Mouse (Mus musculus) lung, embryonic 16.5 days (tissue): ENCODE measurements around the gene Slc5a2. TPM values are rescaled to one million over a fixed set of nuclear protein-coding genes. Genes with fewer than 3 reads are reported as not detected.

Source experiments
- ATAC-seq: fragments of 200-750 bp; cut with Nextera tagmentation; 2 replicates; pipeline ENCODE4 v1.8.0; 2017; ENCODE audit warnings: low read depth, mild to moderate bottlenecking, moderate library complexity
- H3K27ac ChIP-seq: fragments of 300-500 bp; sonication (generic); 2 replicates; pipeline ENCODE4 v1.5.1; 2014; ENCODE audit warnings: mild to moderate bottlenecking, control low read depth, low read length
- H3K27me3 ChIP-seq: fragments of 300-500 bp; sonication (generic); 2 replicates; pipeline ENCODE4 v1.6.1; 2014; ENCODE audit warnings: low read depth, low read length, mixed read lengths; ENCODE audit not compliant: control insufficient read depth, insufficient read depth
- H3K36me3 ChIP-seq: fragments of 300-500 bp; sonication (generic); 2 replicates; pipeline ENCODE4 v1.6.1; 2014; ENCODE audit warnings: low read length; ENCODE audit not compliant: control insufficient read depth, insufficient read depth
- H3K4me1 ChIP-seq: fragments of 300-500 bp; sonication (generic); replicated peaks from 2 replicates; pipeline ENCODE4 v1.6.1; 2014; ENCODE audit warnings: low read length, mixed read lengths; ENCODE audit not compliant: control insufficient read depth, insufficient read depth
- H3K4me2 ChIP-seq: fragments of 300-500 bp; sonication (generic); 2 replicates; pipeline ENCODE4 v1.6.1; 2014; ENCODE audit warnings: low read depth, low read length, control low read depth
- H3K4me3 ChIP-seq: fragments of 300-500 bp; sonication (generic); 2 replicates; pipeline ENCODE4 v1.5.1; 2014; ENCODE audit warnings: mild to moderate bottlenecking, low read length, control low read depth
- H3K9ac ChIP-seq: fragments of 300-500 bp; sonication (generic); 2 replicates; pipeline ENCODE4 v1.6.1; 2014; ENCODE audit warnings: low read length, control low read depth
- H3K9me3 ChIP-seq: fragments of 300-500 bp; sonication (generic); 2 replicates; pipeline ENCODE4 v1.6.1; 2016; ENCODE audit warnings: low read length; ENCODE audit not compliant: control insufficient read depth
- WGBS: fragments of 180-500 bp; shearing (Covaris S2); extraction: QIAGEN DNeasy Blood & Tissue Kit; methylation state at CpG from one replicate; pipeline ENCODE4 v1.1.7; 2014; 5-methylcytosine and 5-hydroxymethylcytosine counted together
- microRNA-seq: library from miRNA; unstranded; fragments of <30 nt; microRNA quantifications from one replicate; pipeline ENCODE4, GENCODE M21; 2016
- polyA plus RNA-seq: library from polyadenylated mRNA; unstranded; fragments of >200 nt; fragmentation: Nextera tagmentation; extraction: Ambion mirVana; gene quantifications from 2 replicates; pipeline ENCODE4 v1.2.1, GENCODE M21; 2015

The Slc5a2 gene
- polyA plus RNA-seq, 1 experiment from 2014 or later = not detected

- Histone ChIP-seq H3K36me3 (no peaks in the 10 kb centered on the region), H3K9ac (no peak overlapping the region), H3K4me3 (no peak overlapping the region), H3K4me2 (no peak overlapping the region), H3K27ac (no peak overlapping the region), H3K27me3 (no peaks in the 10 kb centered on the region), H3K4me1 (peaks cover 17% of the 10 kb centered on the region), H3K9me3 (no peaks in the 10 kb centered on the region)
- no peak for ATAC-seq
- 78% methylated on average over 13 of the region's 13 CpGs for WGBS
Observed at GRCm38 (mm10) chr7:128312375-128313059, 47.1 kb downstream of the Slc5a2 start.

- no peak for ATAC-seq
- no peak overlapping the region for H3K4me3 ChIP-seq
- no peaks in the 10 kb centered on the region for H3K36me3 ChIP-seq
- H3K9me3 ChIP-seq = no peaks in the 10 kb centered on the region
- H3K4me1 ChIP-seq = peaks cover 17% of the 10 kb centered on the region
- H3K27ac ChIP-seq = no peak overlapping the region
- H3K4me2 ChIP-seq = no peak overlapping the region
- H3K9ac ChIP-seq = no peak overlapping the region
- 82% methylated on average over 2 of the region's 2 CpGs for WGBS
- H3K27me3 ChIP-seq = no peaks in the 10 kb centered on the region
Observed at GRCm38 (mm10) chr7:128313601-128314000, 48.1 kb downstream of the Slc5a2 start.

- H3K4me3 ChIP-seq = no peak overlapping the region
- H3K4me1 ChIP-seq = peaks cover 18% of the 10 kb centered on the region
- no peak overlapping the region for H3K4me2 ChIP-seq
- H3K9me3 ChIP-seq = no peaks in the 10 kb centered on the region
- H3K9ac ChIP-seq = no peak overlapping the region
- H3K36me3 ChIP-seq = no peaks in the 10 kb centered on the region
- peak overlapping the region; percentile 24; the same call in 1 of the 2 replicates for H3K27ac ChIP-seq
- no peaks in the 10 kb centered on the region for H3K27me3 ChIP-seq
- WGBS = 64% methylated on average over 7 of the region's 7 CpGs
- ATAC-seq = no peak
Observed at GRCm38 (mm10) chr7:128314491-128314890, 49.0 kb downstream of the Slc5a2 start.

- no peak for ATAC-seq
- Histone ChIP-seq H3K27ac (no peak overlapping the region), H3K4me2 (no peak overlapping the region), H3K4me1 (peaks cover 24% of the 10 kb centered on the region), H3K9me3 (no peaks in the 10 kb centered on the region), H3K36me3 (no peaks in the 10 kb centered on the region), H3K9ac (no peak overlapping the region), H3K27me3 (no peaks in the 10 kb centered on the region), H3K4me3 (no peak overlapping the region)
- WGBS = 68% methylated on average over 4 of the region's 4 CpGs
Observed at GRCm38 (mm10) chr7:128317011-128317410, 51.6 kb downstream of the Slc5a2 start.

- H3K4me3 ChIP-seq = no peak overlapping the region
- WGBS = 56% methylated on average over 7 of the region's 7 CpGs
- H3K27ac ChIP-seq = peak overlapping the region; percentile 18; the same call in 1 of the 2 replicates
- no peak overlapping the region for H3K4me2 ChIP-seq
- H3K9me3 ChIP-seq = no peaks in the 10 kb centered on the region
- ATAC-seq = no peak; the same call in 1 of the 2 replicates
- H3K4me1 ChIP-seq = peaks cover 24% of the 10 kb centered on the region
- H3K27me3 ChIP-seq = no peaks in the 10 kb centered on the region
- no peak overlapping the region for H3K9ac ChIP-seq
- H3K36me3 ChIP-seq = no peaks in the 10 kb centered on the region
Observed at GRCm38 (mm10) chr7:128319140-128319539, 53.7 kb downstream of the Slc5a2 start.

GRCm38 (mm10) chr7:128320219-128320816, 54.9 kb downstream of the Slc5a2 start:
- 35% methylated on average over 2 of the region's 2 CpGs for WGBS
- Histone ChIP-seq H3K4me2 (no peak overlapping the region), H3K9ac (peak overlapping the region; percentile 13; the same call in 1 of the 2 replicates), H3K4me3 (no peak overlapping the region), H3K27ac (peak overlapping the region; percentile 89), H3K9me3 (no peaks in the 10 kb centered on the region), H3K36me3 (no peaks in the 10 kb centered on the region), H3K27me3 (no peaks in the 10 kb centered on the region), H3K4me1 (peaks cover 24% of the 10 kb centered on the region)
- ATAC-seq = peak; percentile 20

- peak overlapping the region; percentile 89 for H3K27ac ChIP-seq
- peak; percentile 93 for ATAC-seq
Observed at GRCm38 (mm10) chr7:128321260-128321659, 55.8 kb downstream of the Slc5a2 start.

More at GRCm38 (mm10) chr7:128321260-128321659, 55.8 kb downstream of the Slc5a2 start:
- Histone ChIP-seq H3K4me1 (peaks cover 24% of the 10 kb centered on the region), H3K4me3 (no peak overlapping the region), H3K9me3 (no peaks in the 10 kb centered on the region), H3K4me2 (no peak overlapping the region), H3K27me3 (no peaks in the 10 kb centered on the region), H3K9ac (no peak overlapping the region), H3K36me3 (no peaks in the 10 kb centered on the region)
- WGBS = 47% methylated on average over 7 of the region's 7 CpGs

Small RNA genes within 50 kb of the gene (microRNA-seq; reads per million reads assigned to microRNA genes)
- 1.2 reads per million for gene Mir3103

Other genes with a start within 250 kb of the Slc5a2 start
- 1.3 and 1.6 TPM in 2 replicates for gene Itgam, start 203.0 kb upstream of the Slc5a2 start, polyA plus RNA-seq
- not detected in 2 replicates for gene Gm49368, start 203.0 kb upstream of the Slc5a2 start, polyA plus RNA-seq
- gene Itgax, start 136.1 kb upstream of the Slc5a2 start, polyA plus RNA-seq = 0.11 and 0.28 TPM in 2 replicates
- 0.04 TPM in 1 of 2 replicates, not detected in the other for gene Itgad, start 111.3 kb upstream of the Slc5a2 start, polyA plus RNA-seq
- 22.4 and 28.3 TPM in 2 replicates for gene Cox6a2, start 59.3 kb upstream of the Slc5a2 start, polyA plus RNA-seq
- 20.0 TPM in 2 replicates for gene Armc5, start 28.3 kb upstream of the Slc5a2 start, polyA plus RNA-seq
- gene 9130023H24Rik, start 27.6 kb upstream of the Slc5a2 start, polyA plus RNA-seq = 9.4 TPM in 2 replicates
- 190 and 203 TPM in 2 replicates for gene Tgfb1i1, start 18.8 kb upstream of the Slc5a2 start, polyA plus RNA-seq
- 32.0 and 36.3 TPM in 2 replicates for gene BC017158, start 32.5 kb downstream of the Slc5a2 start, polyA plus RNA-seq
- 42.9 and 45.9 TPM in 2 replicates for gene Rgs10, start 153.1 kb downstream of the Slc5a2 start, polyA plus RNA-seq
- gene Tial1, start 196.1 kb downstream of the Slc5a2 start, polyA plus RNA-seq = 26.8 and 27.1 TPM in 2 replicates